Mouse (Mus musculus): ENCODE data around the gene Purb. TPM values are rescaled to one million over a fixed set of nuclear protein-coding genes. Genes with fewer than 3 reads are reported as not detected.
"Not testable (repeated sequence)": the region's sequence is repeated elsewhere in the genome, so short reads cannot be mapped to it uniquely, and the experiment has no call there.

Purb gene
- total RNA-seq, 2 experiments from 2014 or later = 255 to 257 TPM

- DNase-seq = no peak
Observed at GRCm38 (mm10) chr11:6484244-6484959, 8.7 kb upstream of the Purb start.

GRCm38 (mm10) chr11:6483103-6483502 is 7.4 kb upstream of the Purb start:
- DNase-seq = no peak

GRCm38 (mm10) chr11:6481669-6482185 is 6.0 kb upstream of the Purb start:
- no peak for DNase-seq

GRCm38 (mm10) chr11:6480681-6481405 is 5.1 kb upstream of the Purb start:
- DNase-seq = no peak

- no peak for DNase-seq
Observed at GRCm38 (mm10) chr11:6480191-6480590, 4.5 kb upstream of the Purb start.

GRCm38 (mm10) chr11:6479231-6479630 is 3.5 kb upstream of the Purb start:
- DNase-seq = no peak

- DNase-seq = no peak
Observed at GRCm38 (mm10) chr11:6477350-6477749, 1.6 kb upstream of the Purb start.

GRCm38 (mm10) chr11:6476876-6477275 is 1.2 kb upstream of the Purb start:
- DNase-seq = no peak

- DNase-seq = peak; percentile 44 to 58
Observed at GRCm38 (mm10) chr11:6474874-6475731, 614 bp downstream of the Purb start.

GRCm38 (mm10) chr11:6474381-6474780 is 1.3 kb downstream of the Purb start:
- no peak for DNase-seq

GRCm38 (mm10) chr11:6472076-6472475 is 3.6 kb downstream of the Purb start:
- no peak for DNase-seq

GRCm38 (mm10) chr11:6471493-6471892 is 4.2 kb downstream of the Purb start:
- DNase-seq = no peak

GRCm38 (mm10) chr11:6471054-6471453 is 4.7 kb downstream of the Purb start:
- no peak for DNase-seq

- DNase-seq = no peak
Observed at GRCm38 (mm10) chr11:6468541-6468940, 7.2 kb downstream of the Purb start.

GRCm38 (mm10) chr11:6465122-6465521 is 10.6 kb downstream of the Purb start:
- DNase-seq = peak in 1 of 2 experiments; percentile 37

- DNase-seq = no peak
Observed at GRCm38 (mm10) chr11:6463159-6463837, 12.4 kb downstream of the Purb start.

GRCm38 (mm10) chr11:6456083-6456482 is 19.6 kb downstream of the Purb start:
- DNase-seq = no peak

- DNase-seq = not testable (repeated sequence)
Observed at GRCm38 (mm10) chr11:6448155-6448554, 27.6 kb downstream of the Purb start.

GRCm38 (mm10) chr11:6447493-6447892 is 28.2 kb downstream of the Purb start:
- no peak for DNase-seq

- no peak for DNase-seq
Observed at GRCm38 (mm10) chr11:6445951-6446350, 29.8 kb downstream of the Purb start.

GRCm38 (mm10) chr11:6445441-6445840 is 30.3 kb downstream of the Purb start:
- no peak for DNase-seq
